Mouse (Mus musculus): Measurements from ENCODE around the gene Clcc1.

Clcc1 gene

DNA sequence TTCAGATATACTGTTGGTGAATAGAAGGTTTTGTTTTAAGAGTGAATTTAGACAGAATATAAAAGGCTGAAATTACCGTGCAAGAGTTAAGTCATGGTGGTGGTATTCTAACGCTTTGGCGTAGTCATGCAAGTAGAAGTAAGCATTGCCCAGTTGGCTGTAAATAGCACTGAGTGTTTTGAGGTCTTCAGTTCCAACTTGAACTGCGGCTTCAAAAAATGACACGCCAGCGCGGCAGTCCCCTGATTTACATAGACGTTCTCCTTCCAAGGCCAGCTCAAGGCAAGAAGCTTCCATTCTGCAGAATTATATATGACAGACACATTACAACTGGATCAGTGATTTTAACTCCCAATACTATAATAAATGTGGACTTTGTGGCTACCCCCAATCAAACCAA lies 49.1 kb downstream of the Clcc1 start:
- no peak for ATAC-seq (ENCODE audit: low TSS enrichment)

DNA sequence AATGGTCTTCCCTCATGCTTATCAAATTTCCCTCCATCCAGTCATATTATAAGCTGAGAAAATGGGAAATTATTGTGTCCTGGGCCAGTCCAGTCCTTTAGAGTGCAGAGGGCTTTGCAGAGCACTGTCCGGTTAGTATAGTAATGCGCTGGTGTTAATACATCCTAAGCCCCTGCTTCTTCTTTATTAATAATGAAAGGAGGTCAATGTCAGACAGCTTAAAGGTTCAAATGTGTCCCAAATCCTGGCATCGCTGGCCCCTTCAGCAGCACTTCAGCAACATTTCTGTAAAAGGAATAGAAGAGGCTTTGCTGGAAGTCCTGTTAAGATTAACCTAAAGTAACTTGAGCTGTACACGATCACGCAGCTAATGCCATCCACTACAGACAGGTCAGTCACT lies 57.6 kb downstream of the Clcc1 start:
- ATAC-seq (ENCODE audit: low TSS enrichment), result no peak

DNA sequence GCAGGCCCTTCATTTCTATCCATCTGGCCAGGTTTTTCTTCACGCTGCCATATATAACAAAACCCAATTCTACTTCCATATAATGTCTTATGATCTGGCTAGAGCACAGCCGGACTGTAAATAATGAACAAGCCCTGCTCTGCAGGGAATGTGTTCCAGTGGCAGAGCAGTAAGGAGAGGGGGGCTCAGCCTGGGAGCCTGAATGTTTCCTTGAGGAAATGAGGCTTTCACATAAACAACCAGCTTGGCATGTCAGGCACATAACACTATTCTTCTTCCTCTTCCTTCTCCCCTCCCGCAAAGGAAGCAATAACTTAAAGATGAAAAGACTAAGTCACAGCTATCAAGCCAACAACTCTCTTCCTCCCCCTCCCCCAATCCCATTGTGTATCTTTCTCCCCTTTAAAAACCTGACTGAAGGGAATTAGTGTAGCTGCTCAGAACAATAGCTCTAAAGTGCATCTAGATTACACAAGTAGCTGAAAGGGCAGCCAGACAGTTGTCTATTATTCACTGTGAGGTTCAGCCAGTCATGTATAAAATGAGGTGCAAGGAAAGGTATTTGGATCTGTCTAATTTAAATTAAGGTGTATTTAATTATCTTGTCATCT lies 59.5 kb downstream of the Clcc1 start:
- ATAC-seq (ENCODE audit: low TSS enrichment), result no peak

DNA sequence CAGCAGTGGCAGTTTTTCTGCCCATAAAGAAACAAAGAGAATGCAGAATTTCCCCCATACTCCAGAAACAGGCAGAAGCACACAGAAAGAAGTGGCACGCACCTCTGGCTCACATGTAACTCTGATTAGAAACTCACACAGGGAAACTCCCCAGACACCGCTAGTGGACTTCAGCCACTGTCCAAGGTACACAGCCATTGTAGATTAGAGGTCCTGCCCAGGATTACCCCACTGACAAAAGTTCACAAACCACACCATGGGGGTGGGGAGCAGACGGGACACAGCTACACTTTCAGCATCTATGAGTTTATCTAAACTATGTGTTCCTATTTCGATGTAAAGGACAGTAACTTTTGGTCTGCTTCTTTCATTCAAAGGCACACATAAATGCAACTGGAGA lies 61.1 kb downstream of the Clcc1 start:
- no peak for ATAC-seq (ENCODE audit: low TSS enrichment)

DNA sequence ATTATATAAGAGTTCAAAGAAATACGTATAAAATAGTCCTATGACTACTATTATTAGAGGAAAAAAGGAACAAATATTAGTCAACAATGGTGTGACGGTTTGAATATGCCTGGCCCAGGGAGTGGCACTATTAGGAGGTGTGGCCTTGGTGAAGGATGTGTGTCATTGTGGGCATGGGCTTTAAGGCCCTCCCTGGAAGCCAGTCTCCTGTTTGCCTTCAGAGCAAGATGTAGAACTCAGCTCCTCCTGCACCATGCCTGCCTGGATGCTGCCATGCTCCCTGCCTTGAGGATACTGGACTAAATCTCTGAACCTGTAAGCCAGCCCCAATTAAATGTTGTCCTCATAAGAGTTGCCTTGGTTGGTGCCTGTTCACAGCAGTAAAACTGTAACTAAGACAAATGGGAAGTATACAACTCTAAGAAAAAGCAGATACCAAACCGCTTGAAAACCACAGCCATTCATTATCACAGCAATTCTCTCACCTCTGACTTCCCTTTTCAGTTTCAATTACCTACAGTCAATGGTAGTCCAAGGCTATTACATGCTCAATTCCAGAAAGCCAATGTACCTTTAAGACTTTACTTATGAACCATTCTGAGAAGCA lies 64.3 kb downstream of the Clcc1 start:
- ATAC-seq (ENCODE audit: low TSS enrichment), result no peak

DNA sequence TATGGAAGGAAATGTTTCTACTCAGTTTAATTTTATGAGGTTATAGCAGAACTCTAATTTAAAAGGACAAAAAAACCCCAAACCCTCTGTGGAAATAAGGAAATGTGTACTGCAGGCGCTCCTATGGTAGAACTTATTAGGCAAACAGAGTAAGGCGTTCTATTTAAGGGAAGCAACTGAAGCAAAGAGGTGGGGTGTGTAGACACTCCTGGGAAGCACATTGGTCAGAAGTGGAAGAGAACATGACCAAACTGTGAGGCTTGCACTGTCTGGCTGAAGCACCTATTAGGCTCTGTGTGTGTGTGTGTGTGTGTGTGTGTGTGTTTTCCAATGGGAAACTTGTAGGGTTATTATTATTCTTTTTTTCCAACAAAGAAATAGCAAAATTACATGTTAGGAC lies 65.6 kb downstream of the Clcc1 start:
- no peak for ATAC-seq (ENCODE audit: low TSS enrichment)

DNA sequence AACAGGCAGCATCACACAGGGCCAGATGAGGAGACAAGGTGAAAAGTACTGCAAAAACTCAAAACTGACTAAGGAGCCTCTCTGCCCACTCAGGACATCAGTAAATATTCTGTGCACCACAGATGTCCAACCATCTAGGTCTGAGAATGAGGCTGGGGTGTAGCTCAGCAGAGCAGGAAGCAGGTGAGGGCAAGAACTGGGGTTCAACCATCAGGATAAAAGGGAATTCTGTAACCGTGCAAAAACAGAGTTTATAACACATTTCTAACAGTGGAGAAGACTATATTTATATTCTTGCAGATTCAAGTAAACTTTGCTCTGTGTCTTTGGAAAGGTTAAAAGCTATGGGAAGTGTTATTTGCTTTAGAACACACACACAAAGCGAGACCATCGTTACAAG lies 66.0 kb downstream of the Clcc1 start:
- ATAC-seq (ENCODE audit: low TSS enrichment), result no peak

DNA sequence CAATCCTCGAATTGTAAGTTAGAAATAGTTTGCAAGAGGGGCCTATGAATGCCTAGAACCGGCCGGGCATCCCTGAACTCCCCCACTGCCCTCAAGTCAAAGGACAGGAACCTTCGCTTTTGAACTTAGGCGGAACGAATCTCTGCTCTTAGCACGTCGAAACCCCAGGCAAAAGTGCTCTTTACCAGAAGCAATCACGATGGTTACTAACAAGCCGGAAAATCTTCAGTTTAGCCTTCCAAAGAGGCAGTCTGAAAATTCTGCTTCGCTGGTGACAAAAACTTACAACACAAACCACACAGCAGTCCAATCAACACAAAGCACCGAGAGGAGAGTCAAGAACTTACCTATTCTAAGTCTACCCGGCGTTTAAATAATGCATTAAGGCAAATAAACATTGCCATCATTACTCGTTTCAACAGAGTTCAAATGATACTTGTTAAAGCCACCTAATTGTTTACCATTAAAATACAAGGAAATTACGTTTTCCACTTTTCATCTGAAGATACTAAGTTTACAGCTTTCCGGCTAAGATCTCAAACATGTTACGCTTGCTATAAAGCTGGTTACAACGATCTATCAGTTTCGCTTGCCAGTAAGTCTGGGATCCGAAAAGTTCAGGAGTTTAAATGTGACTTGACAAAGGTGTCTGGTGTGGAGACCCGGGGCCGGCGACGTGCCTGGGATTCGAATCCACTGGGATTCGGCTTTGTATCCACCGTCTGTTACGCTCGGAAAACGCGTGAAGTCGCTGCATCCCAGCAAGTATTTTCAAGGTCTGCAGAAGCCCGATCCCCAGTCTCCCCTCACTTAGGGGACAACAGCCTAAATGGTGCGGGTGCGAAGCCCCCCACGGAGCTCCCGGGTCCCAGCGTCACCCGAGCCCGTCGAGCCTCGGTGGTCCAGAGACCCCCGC lies 67.6 kb downstream of the Clcc1 start:
- peak; percentile 38 for ATAC-seq (ENCODE audit: low TSS enrichment)

DNA sequence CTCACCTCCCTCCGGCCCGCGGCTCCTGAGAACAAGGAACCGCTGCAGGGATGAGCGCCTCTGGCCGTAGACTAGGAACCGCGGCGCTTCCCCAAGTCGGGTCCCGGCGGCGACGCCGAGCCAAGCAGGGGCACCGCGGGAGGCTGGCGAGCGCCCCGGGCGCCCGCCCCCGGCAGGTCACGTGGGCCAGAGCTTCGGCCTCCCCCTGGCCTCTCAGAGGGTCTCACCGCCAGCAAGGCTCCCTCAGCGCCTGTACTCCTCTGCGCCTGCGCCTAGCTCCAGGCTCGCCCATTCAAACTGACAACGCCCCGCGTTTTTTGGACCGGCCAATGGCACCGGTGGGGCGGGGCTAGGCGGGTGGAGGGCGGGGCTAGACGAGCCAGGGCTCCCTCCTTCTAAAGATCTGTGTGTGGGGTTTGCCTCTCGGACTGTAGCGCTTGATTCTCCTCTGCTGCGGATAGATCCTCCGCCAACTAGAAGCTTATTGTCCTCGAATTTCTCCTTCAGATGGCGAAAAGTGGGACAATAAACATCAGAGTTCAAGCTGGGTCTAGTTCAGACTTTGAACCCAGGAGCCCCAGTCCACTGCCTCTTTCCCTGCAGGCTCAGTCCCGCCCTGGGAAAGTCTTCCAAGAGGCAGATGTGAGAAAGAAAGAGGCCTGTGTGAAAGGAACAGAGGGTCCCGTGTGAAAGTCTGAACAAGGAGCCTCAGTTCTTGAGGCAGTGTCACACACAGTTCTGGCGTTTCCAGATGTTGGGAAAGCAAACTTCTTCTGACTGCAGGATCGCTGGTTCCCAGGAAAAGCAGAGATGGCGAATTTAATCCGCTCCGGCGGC lies 68.5 kb downstream of the Clcc1 start, which contains the start of gene Gpsm2:
TSS of gene Gpsm2 (minus strand) at position 274 of the 837 bp plus-strand sequence.
- peak; percentile 98 for ATAC-seq (ENCODE audit: low TSS enrichment)

DNA sequence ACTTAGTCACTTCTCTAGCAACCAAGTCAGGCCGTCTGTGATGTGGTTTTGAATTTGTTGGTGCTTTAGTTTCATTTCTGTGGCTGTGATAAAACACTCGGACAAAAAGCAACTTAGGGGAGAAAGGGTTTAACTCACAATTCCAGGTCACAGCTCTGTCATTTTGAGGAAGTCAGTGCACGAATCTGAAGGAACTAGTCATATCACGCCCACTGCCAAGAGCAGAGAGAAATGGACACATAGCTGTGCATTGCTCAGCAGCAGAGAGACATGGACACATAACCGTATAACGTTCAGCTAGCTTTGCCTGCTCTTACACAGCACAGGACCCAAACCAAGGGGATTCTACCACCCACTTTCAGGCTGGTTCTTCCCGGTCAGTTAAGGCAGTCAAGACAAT lies 72.7 kb downstream of the Clcc1 start:
- no peak for ATAC-seq (ENCODE audit: low TSS enrichment)

DNA sequence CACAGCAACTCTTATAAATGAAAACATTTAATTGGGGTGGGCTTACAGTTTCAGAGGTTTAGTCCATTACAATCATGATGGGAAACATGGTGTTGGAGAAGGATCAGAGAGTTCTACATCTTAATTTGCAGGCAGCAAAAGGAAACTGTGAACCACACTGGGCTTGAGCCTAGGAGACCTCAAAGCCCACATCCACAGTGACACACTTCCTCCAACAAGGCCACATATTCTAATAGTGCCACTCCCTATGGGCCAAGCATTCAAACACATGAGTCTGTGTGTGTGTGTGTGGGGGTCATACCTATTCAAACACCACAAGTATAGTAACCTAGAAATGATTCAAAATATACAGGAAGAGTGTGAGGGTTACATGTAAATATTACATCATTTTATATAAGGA lies 73.6 kb downstream of the Clcc1 start:
- ATAC-seq (ENCODE audit: low TSS enrichment), result no peak

DNA sequence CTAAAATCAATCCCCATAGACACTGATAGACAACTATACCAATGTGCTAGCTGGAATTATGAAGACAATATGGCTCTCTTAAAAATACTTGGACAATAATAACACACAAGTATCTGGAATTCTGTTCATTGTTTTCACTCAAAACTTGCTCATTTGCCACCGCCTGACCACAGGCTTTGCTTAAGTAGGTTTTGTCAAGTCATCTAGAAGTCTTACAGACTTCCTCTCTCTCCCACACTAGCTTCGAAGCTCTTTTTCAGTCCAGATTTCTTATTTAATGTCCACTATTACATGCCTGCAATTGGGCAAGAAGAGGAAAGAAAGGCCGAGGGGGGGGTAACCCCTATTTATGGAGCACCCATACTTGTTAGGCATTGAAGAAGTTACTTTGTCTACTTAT lies 74.1 kb downstream of the Clcc1 start:
- ATAC-seq (ENCODE audit: low TSS enrichment), result no peak
